Mouse (Mus musculus): ENCODE results near the gene Kcnk4. TPM values are rescaled to one million over a fixed set of nuclear protein-coding genes. Genes with fewer than 3 reads are reported as not detected.

The Kcnk4 gene
- total and polyA plus RNA-seq, 3 experiments, result 0.15 to 1.8 TPM; not detected in 1

GRCm38 (mm10) chr19:6979001-6979479, 44.7 kb upstream of the Kcnk4 start:
- no peaks in the 10 kb centered on the region for H3K9me3 ChIP-seq (replicated peaks; ENCODE audit: insufficient read depth, low read length)
- H3K4me1 ChIP-seq (ENCODE audit: control insufficient read depth in 1 of 2, insufficient read depth in 2 of 2, low read length in 2 of 2), result peaks cover 0 to 19% of the 10 kb centered on the region in 2 experiments; a peak in 2 of 4 replicates
- H3K27me3 ChIP-seq (ENCODE audit: control insufficient read depth in 1 of 2, insufficient read depth in 2 of 2, low read length in 2 of 2), result no peaks in the 10 kb centered on the region
- peak; percentile 72 for TF ChIP-seq SIN3A (IDR thresholded peaks at IDR 0.05; ENCODE audit: low read length)
- TF ChIP-seq POLR2A (IDR thresholded peaks at IDR 0.05; ENCODE audit: control insufficient read depth in 1 of 2, insufficient read depth in 1 of 2, low read depth in 1 of 2, low read length in 2 of 2, poor library complexity in 1 of 2), result peak in 1 of 2 experiments; percentile 44; a peak in 1 of 4 replicates
- peak; percentile 65 for TF ChIP-seq POLR2AphosphoS2 (IDR thresholded peaks at IDR 0.05; ENCODE audit: low read length)
- no peak for TF ChIP-seq GABPA (IDR thresholded peaks at IDR 0.05; ENCODE audit: low read depth, low read length)
- H3K36me3 ChIP-seq (ENCODE audit: control insufficient read depth in 1 of 2, insufficient read depth in 2 of 2, low read length in 2 of 2), result peaks cover 0 to 23% of the 10 kb centered on the region in 2 experiments; a peak in 2 of 4 replicates
- peak overlapping the region; percentile 9 to 60 for H3K4me3 ChIP-seq (ENCODE audit: control insufficient read depth in 1 of 2, insufficient read depth in 1 of 2, low read depth in 2 of 2, low read length in 2 of 2)
- H3K27ac ChIP-seq (ENCODE audit: control insufficient read depth, low read depth, low read length), result peak overlapping the region; percentile 57
- H3K79me2 ChIP-seq (ENCODE audit: control insufficient read depth, insufficient read depth, low read length, poor library complexity), result peaks cover 39% of the 10 kb centered on the region
- peak overlapping the region; percentile 67 for H3K9ac ChIP-seq (ENCODE audit: control insufficient read depth, low read depth, low read length, poor library complexity, severe bottlenecking)
- DNase-seq (ENCODE audit: low read depth, low spot score), result peak; percentile 80

GRCm38 (mm10) chr19:6978639-6978974, 44.3 kb upstream of the Kcnk4 start:
- Histone ChIP-seq H3K79me2 (ENCODE audit: control insufficient read depth, insufficient read depth, low read length, poor library complexity) (peaks cover 39% of the 10 kb centered on the region), H3K4me1 (ENCODE audit: control insufficient read depth in 1 of 2, insufficient read depth in 2 of 2, low read length in 2 of 2) (peaks cover 0 to 19% of the 10 kb centered on the region in 2 experiments; a peak in 2 of 4 replicates), H3K9ac (ENCODE audit: control insufficient read depth, low read depth, low read length, poor library complexity, severe bottlenecking) (peak overlapping the region; percentile 67), H3K27ac (ENCODE audit: control insufficient read depth, low read depth, low read length) (peak overlapping the region; percentile 57), H3K27me3 (ENCODE audit: control insufficient read depth in 1 of 2, insufficient read depth in 2 of 2, low read length in 2 of 2) (no peaks in the 10 kb centered on the region), H3K4me3 (ENCODE audit: control insufficient read depth in 1 of 2, insufficient read depth in 1 of 2, low read depth in 2 of 2, low read length in 2 of 2) (peak overlapping the region; percentile 9 to 60), H3K36me3 (ENCODE audit: control insufficient read depth in 1 of 2, insufficient read depth in 2 of 2, low read length in 2 of 2) (peaks cover 0 to 23% of the 10 kb centered on the region in 2 experiments; a peak in 2 of 4 replicates), H3K9me3 (replicated peaks; ENCODE audit: insufficient read depth, low read length) (no peaks in the 10 kb centered on the region)
- TF ChIP-seq ZNF384 (IDR thresholded peaks at IDR 0.05; ENCODE audit: low read depth, low read length), result no peak
- TF ChIP-seq MAFK (IDR thresholded peaks at IDR 0.05; ENCODE audit: borderline replicate concordance, low read depth, low read length), result no peak
- no peak for TF ChIP-seq MEF2A (IDR thresholded peaks at IDR 0.05; ENCODE audit: extremely low read depth, insufficient replicate concordance, low read depth, low read length, poor library complexity, severe bottlenecking)
- no peak for TF ChIP-seq MAX (IDR thresholded peaks at IDR 0.05; ENCODE audit: low read length)
- TF ChIP-seq MAZ (IDR thresholded peaks at IDR 0.05; ENCODE audit: low read depth, low read length), result no peak
- no peak for TF ChIP-seq NELFE (IDR thresholded peaks at IDR 0.05; ENCODE audit: low read depth, low read length)
- no peak for TF ChIP-seq ETS1 (IDR thresholded peaks at IDR 0.05; ENCODE audit: low read depth, low read length)
- TF ChIP-seq ELF1 (IDR thresholded peaks at IDR 0.05; ENCODE audit: low read depth, low read length), result no peak
- TF ChIP-seq MXI1 (IDR thresholded peaks at IDR 0.05; ENCODE audit: low read depth, low read length), result 0 out of 2 replicates have a peak, but pooled peaks have one; percentile 18
- no peak for TF ChIP-seq E2F4 (IDR thresholded peaks at IDR 0.05; ENCODE audit: borderline replicate concordance, low read depth, low read length)
- TF ChIP-seq SIN3A (IDR thresholded peaks at IDR 0.05; ENCODE audit: low read length), result no peak
- no peak for TF ChIP-seq SMC3 (IDR thresholded peaks at IDR 0.05; ENCODE audit: low read depth, low read length)
- TF ChIP-seq KAT2A (conservative IDR thresholded peaks at IDR 0.05; ENCODE audit: low read depth, low read length), result no peak
- TF ChIP-seq NRF1 (IDR thresholded peaks at IDR 0.05; ENCODE audit: insufficient read depth, low read depth, low read length, poor library complexity, severe bottlenecking), result no peak
- no peak for TF ChIP-seq ZC3H11A (IDR thresholded peaks at IDR 0.05; ENCODE audit: low read depth, low read length)
- peak; percentile 65 for TF ChIP-seq POLR2AphosphoS2 (IDR thresholded peaks at IDR 0.05; ENCODE audit: low read length)
- no peak for TF ChIP-seq USF2 (IDR thresholded peaks at IDR 0.05; ENCODE audit: borderline replicate concordance in 1 of 2, insufficient read depth in 1 of 2, low read depth in 1 of 2, low read length in 2 of 2)
- DNase-seq (ENCODE audit: low read depth, low spot score), result no peak

Data from MEL (cell line).